Mouse (Mus musculus) heart, embryonic 16.5 days (tissue): ENCODE measurements around the gene Chd1. TPM values are rescaled to one million over a fixed set of nuclear protein-coding genes. Genes with fewer than 3 reads are reported as not detected.
"Not testable (repeated sequence)": the region's sequence is repeated elsewhere in the genome, so short reads cannot be mapped to it uniquely, and the experiment has no call there.

Source experiments
- ATAC-seq: fragments of 200-750 bp; cut with Nextera tagmentation; replicated peaks from 2 replicates; pipeline ENCODE4 v1.8.0; 2017; ENCODE audit warnings: moderate number of reproducible peaks; ENCODE audit not compliant: insufficient read depth, low FRiP score; ENCODE audit errors: extremely low read depth
- H3K27ac ChIP-seq: fragments of 300-500 bp; sonication (generic); 2 replicates; pipeline ENCODE4 v1.5.1; 2014; ENCODE audit warnings: mild to moderate bottlenecking, low read length, control low read depth, moderate library complexity
- H3K27me3 ChIP-seq: fragments of 300-500 bp; sonication (generic); 2 replicates; pipeline ENCODE4 v1.6.1; 2014; ENCODE audit warnings: low read length, mixed read lengths; ENCODE audit not compliant: control insufficient read depth, insufficient read depth
- H3K36me3 ChIP-seq: fragments of 300-500 bp; sonication (generic); 2 replicates; pipeline ENCODE4 v1.6.1; 2014; ENCODE audit not compliant: control insufficient read depth, insufficient read depth
- H3K4me1 ChIP-seq: fragments of 300-500 bp; sonication (generic); 2 replicates; pipeline ENCODE4 v1.6.1; 2014; ENCODE audit warnings: low read length, mixed read lengths; ENCODE audit not compliant: control insufficient read depth, insufficient read depth
- H3K4me2 ChIP-seq: fragments of 300-500 bp; sonication (generic); 2 replicates; pipeline ENCODE4 v1.6.1; 2014; ENCODE audit warnings: low read depth, mild to moderate bottlenecking, control low read depth, low read length
- H3K4me3 ChIP-seq: fragments of 300-500 bp; sonication (generic); 2 replicates; pipeline ENCODE4 v1.5.1; 2014; ENCODE audit warnings: mild to moderate bottlenecking, control low read depth, low read length
- H3K9ac ChIP-seq: fragments of 300-500 bp; sonication (generic); 2 replicates; pipeline ENCODE4 v1.6.1; 2014; ENCODE audit warnings: low read length, control low read depth
- H3K9me3 ChIP-seq: fragments of 300-500 bp; sonication (generic); replicated peaks from 2 replicates; pipeline ENCODE4 v1.6.1; 2016; ENCODE audit warnings: low read length; ENCODE audit not compliant: control insufficient read depth
- WGBS: fragments of 180-500 bp; shearing (Covaris S2); extraction: QIAGEN DNeasy Blood & Tissue Kit; methylation state at CpG from one replicate; pipeline ENCODE4 v1.1.7; 2014; 5-methylcytosine and 5-hydroxymethylcytosine counted together
- polyA plus RNA-seq: library from polyadenylated mRNA; unstranded; fragments of >200 nt; fragmentation: Nextera tagmentation; extraction: Ambion mirVana; gene quantifications from 2 replicates; pipeline ENCODE4 v1.2.1, GENCODE M21; 2015

Chd1 gene
- polyA plus RNA-seq, 1 experiment from 2014 or later: 14.7 TPM

GRCm38 (mm10) chr17:15723291-15723690 lies 18.5 kb downstream of the Chd1 start:
- peaks cover 27% of the 10 kb centered on the region for H3K36me3 ChIP-seq
- no peak for ATAC-seq
- H3K4me1 ChIP-seq: no peaks in the 10 kb centered on the region
- 83% methylated on average over 1 of the region's 1 CpGs for WGBS
- no peak overlapping the region for H3K4me3 ChIP-seq
- H3K9me3 ChIP-seq: no peaks in the 10 kb centered on the region
- H3K27me3 ChIP-seq: no peaks in the 10 kb centered on the region
- no peak overlapping the region for H3K27ac ChIP-seq
- H3K9ac ChIP-seq: no peak overlapping the region
- no peak overlapping the region for H3K4me2 ChIP-seq

DNA sequence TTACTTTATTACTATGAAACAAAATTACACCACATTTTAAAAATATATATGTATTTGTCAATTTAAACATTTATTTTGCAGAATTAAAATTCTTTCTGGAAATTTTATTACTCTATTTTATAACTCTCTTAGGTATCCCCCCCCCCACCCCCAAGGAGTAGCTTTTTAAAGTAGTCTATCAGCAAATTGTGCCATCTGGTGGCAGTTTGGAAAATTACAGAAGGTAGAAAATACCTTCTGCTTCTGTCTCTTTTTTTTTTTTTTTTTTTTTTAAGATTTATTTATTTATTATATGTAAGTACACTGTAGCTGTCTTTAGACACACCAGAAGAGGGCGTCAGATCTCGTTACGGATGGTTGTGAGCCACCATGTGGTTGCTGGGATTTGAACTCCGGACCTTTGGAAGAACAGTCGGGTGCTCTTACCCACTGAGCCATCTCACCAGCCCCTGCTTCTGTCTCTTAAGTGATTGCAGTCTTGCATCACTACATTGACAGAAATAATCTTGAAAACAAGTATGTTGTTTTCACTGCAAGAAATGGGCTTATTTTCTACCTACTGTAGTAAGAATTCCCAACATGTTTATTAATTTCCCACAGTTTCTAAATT lies 19.2 kb downstream of the Chd1 start:
- H3K36me3 ChIP-seq: peaks cover 28% of the 10 kb centered on the region
- not testable (repeated sequence) for H3K4me2 ChIP-seq, H3K9me3 ChIP-seq, ATAC-seq, H3K9ac ChIP-seq, H3K27me3 ChIP-seq, H3K4me3 ChIP-seq, H3K4me1 ChIP-seq, H3K27ac ChIP-seq
- WGBS: 100% methylated on average over 2 of the region's 5 CpGs

DNA sequence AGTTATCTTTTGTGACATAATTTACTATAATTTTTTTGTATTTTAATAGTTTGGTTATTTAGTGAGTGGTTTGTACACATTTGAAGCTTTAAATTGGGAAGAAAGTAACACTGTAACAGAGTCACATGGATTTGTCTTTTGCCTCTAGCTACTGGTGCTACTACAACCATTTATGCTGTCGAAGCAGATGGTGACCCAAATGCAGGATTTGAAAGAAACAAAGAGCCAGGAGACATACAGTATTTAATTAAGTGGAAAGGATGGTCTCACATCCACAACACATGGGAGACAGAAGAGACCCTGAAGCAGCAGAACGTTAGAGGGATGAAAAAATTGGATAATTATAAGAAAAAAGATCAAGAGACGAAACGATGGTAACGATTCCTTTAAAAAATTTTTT lies 26.9 kb downstream of the Chd1 start:
- Histone ChIP-seq H3K36me3 (peaks cover 45% of the 10 kb centered on the region), H3K4me1 (no peaks in the 10 kb centered on the region)
- WGBS: 90% methylated on average over 5 of the region's 5 CpGs

DNA sequence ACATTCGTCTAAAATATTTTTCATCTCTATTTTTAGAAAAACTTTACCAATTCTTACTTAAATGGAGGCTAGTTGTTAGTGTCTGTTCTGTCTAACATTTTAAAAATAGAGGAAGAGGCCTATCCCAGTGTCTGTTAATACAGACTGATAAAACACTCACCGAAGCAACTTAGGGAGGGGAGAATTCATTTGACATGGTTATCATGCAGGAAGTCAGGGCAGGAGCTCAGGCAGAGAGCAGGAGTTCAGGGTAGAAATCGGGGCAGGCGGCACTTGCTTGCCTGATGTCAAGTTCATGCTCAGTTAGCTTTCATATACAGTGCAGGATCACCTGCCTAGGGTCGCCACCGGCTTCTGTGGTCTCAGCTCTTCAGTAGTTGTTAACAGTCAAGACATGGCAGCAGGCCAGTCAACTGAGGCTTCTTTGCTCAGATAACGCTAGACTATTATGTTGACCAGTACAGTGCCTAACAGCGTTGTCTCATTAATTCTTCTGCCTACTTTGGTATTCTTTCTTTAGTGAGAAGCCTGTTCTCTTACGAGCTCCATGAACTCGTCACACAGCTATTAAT lies 32.7 kb downstream of the Chd1 start:
- H3K4me3 ChIP-seq: no peak overlapping the region
- H3K9me3 ChIP-seq: no peaks in the 10 kb centered on the region
- WGBS: 75% methylated on average over 10 of the region's 10 CpGs
- H3K4me1 ChIP-seq: no peaks in the 10 kb centered on the region
- H3K4me2 ChIP-seq: no peak overlapping the region
- H3K27ac ChIP-seq: no peak overlapping the region
- no peak for ATAC-seq
- H3K36me3 ChIP-seq: peaks cover 37% of the 10 kb centered on the region
- no peak overlapping the region for H3K9ac ChIP-seq
- H3K27me3 ChIP-seq: no peaks in the 10 kb centered on the region

More for the DNA sequence above, 26.9 kb downstream of the Chd1 start:
- no peak overlapping the region for H3K27ac ChIP-seq
- H3K9me3 ChIP-seq: no peaks in the 10 kb centered on the region
- no peaks in the 10 kb centered on the region for H3K27me3 ChIP-seq
- no peak overlapping the region for H3K9ac ChIP-seq
- no peak for ATAC-seq
- H3K4me3 ChIP-seq: no peak overlapping the region
- H3K4me2 ChIP-seq: no peak overlapping the region

DNA sequence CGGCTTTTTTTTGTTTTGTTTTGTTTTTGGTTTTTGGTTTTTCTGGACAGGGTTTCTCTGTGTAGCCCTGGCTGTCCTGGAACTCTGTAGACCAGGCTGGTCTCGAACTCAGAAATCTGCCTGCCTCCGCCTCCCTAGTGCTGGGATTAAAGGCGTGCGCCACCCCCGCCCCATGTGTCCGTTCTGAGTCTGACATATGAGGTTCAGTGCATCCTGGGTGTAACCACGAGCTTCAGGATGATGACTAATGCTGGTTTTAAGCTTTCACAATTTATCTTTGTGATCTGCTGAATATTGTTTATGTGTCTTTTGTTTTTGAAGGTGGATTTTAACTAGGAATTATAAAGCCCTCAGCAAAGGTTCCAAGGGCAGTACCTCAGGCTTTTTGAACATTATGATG lies 37.1 kb downstream of the Chd1 start:
- Histone ChIP-seq H3K27me3 (no peaks in the 10 kb centered on the region), H3K4me3 (no peak overlapping the region), H3K4me2 (no peak overlapping the region), H3K36me3 (peaks cover 34% of the 10 kb centered on the region), H3K9me3 (no peaks in the 10 kb centered on the region), H3K4me1 (no peaks in the 10 kb centered on the region), H3K27ac (no peak overlapping the region), H3K9ac (no peak overlapping the region)
- no peak for ATAC-seq
- 81% methylated on average over 8 of the region's 8 CpGs for WGBS

- Histone ChIP-seq H3K27ac (0 out of 2 replicates have a peak overlapping the region, but pooled peaks have one; percentile 21), H3K36me3 (peaks cover 33% of the 10 kb centered on the region), H3K4me2 (no peak overlapping the region), H3K27me3 (no peaks in the 10 kb centered on the region), H3K4me1 (no peaks in the 10 kb centered on the region), H3K4me3 (no peak overlapping the region), H3K9ac (no peak overlapping the region), H3K9me3 (no peaks in the 10 kb centered on the region)
- no peak for ATAC-seq
- 84% methylated on average over 10 of the region's 10 CpGs for WGBS
Measured at GRCm38 (mm10) chr17:15742953-15743352, 38.2 kb downstream of the Chd1 start.

DNA sequence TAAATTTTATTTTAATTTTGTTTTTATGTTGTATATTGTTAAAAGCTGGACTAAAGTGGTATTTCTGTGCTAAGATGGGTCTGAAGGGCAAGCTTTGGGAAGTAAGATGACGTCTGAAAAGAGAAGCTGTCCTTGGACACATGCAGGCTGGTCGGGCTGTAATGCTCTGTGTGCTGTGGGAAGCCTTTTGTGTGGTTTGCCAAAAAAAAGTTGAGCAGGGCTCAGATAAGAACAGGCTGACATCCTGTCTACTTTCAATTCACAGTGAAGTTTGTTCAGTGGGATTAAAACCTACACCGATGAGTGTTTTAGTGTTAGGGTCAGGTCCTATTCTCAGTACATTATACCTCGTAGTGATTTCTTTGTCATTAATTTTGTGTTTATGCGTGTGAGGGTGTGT lies 38.6 kb downstream of the Chd1 start:
- Histone ChIP-seq H3K4me1 (no peaks in the 10 kb centered on the region), H3K36me3 (peaks cover 37% of the 10 kb centered on the region), H3K27me3 (no peaks in the 10 kb centered on the region), H3K4me3 (no peak overlapping the region), H3K27ac (peak overlapping the region; percentile 32; the same call in 1 of the 2 replicates), H3K9ac (no peak overlapping the region), H3K4me2 (no peak overlapping the region), H3K9me3 (no peaks in the 10 kb centered on the region)
- peak; percentile 77; the same call in 1 of the 2 replicates for ATAC-seq
- 68% methylated on average over 5 of the region's 5 CpGs for WGBS

DNA sequence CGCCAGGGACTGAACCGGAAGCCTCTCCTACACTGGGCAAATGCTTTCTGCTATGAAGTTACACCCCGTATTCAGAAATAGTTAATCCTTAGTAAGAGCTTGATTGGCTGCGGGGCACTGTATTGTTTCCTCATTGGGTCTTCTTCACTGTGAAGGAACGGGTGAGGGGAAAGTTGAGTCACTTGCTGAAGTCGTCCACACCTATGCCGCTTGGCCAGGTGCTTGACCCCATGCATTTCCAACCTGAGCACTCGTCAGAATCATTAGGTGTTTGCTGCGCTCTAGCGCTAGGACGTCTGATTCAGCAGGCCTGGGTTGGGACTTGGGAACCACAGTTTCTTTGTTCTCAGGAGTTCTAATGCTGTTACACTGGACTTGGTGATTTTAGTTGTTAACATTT lies 41.9 kb downstream of the Chd1 start:
- Histone ChIP-seq H3K27me3 (no peaks in the 10 kb centered on the region), H3K36me3 (peaks cover 46% of the 10 kb centered on the region), H3K4me2 (no peak overlapping the region), H3K27ac (no peak overlapping the region), H3K9me3 (no peaks in the 10 kb centered on the region), H3K4me3 (no peak overlapping the region), H3K4me1 (no peaks in the 10 kb centered on the region), H3K9ac (no peak overlapping the region)
- ATAC-seq: no peak
- WGBS: 84% methylated on average over 11 of the region's 11 CpGs

DNA sequence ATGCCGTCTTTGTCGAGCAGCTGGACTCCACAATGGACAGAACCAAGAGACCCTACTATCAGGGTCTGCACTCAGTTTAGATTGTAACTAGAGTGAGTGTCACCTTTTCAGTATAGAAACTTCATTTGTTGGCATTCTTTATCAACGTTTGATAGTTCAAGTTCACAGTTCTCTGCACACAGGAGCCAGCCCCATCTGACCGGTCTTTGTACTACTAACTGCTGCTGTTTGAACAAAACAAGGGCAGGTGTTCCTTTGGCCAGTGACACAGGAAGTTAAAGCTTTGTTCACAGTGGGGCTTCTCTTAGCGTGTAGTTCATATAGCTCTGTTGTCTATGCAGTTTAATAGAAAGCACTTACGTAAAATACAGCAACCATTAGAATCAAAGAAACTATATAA lies 43.3 kb downstream of the Chd1 start:
- ATAC-seq: no peak
- no peaks in the 10 kb centered on the region for H3K9me3 ChIP-seq
- peaks cover 50% of the 10 kb centered on the region for H3K36me3 ChIP-seq
- H3K4me2 ChIP-seq: no peak overlapping the region
- H3K9ac ChIP-seq: no peak overlapping the region
- H3K4me3 ChIP-seq: no peak overlapping the region
- no peak overlapping the region for H3K27ac ChIP-seq
- H3K27me3 ChIP-seq: no peaks in the 10 kb centered on the region
- H3K4me1 ChIP-seq: no peaks in the 10 kb centered on the region
- WGBS: 89% methylated on average over 6 of the region's 6 CpGs
